Mouse (Mus musculus): ENCODE data around the gene Strn. TPM values are rescaled to one million over a fixed set of nuclear protein-coding genes. Genes with fewer than 3 reads are reported as not detected.
A peak's percentile ranks its signal among the peaks of the same experiment; 100 is the strongest.

The Strn gene
- polyA plus RNA-seq, 1 experiment = 8.5 TPM

DNA sequence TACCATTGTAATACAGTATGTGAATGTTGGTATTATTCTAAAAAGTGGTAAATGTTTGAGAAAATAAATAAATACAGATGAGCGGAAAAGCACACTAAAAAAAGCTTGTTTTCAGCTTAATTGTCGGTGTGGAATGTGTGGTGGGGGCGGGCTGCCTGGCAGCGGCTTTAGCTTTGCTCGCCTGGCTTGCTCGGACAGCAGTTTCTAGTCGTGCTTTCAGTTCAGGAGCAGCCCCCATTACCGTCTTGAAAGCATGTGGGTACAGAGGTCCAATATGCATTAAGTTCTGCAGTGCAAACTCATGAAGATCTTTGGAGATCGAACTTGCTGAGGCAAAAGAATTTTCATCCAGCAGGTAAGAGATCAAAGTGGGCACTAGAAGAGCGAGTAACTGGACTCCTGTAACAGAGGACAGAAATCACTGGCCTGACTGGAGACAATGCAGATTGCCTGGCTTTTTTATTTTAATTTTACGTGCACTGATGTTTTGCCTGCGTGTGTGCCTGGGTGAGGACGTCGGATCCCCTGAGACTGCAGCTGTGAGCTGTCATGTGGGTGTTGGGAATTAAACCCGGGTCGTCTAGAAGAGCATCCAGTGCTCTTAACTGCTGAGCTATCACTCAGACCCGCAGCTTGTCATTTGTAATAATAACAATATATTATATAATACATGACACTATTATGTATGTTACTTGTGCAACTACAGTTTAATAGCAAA lies 16.1 kb upstream of the Strn start:
- 88% methylated on average over 17 of the region's 17 CpGs for WGBS
- no peak overlapping the region for H3K27ac ChIP-seq (ENCODE audit: control insufficient read depth, insufficient read depth, low read depth, low read length, poor library complexity)
- TF ChIP-seq POLR2A (IDR thresholded peaks at IDR 0.05; ENCODE audit: borderline replicate concordance, control insufficient read depth, low read depth, low read length) (no peak), CTCF (IDR thresholded peaks at IDR 0.05; ENCODE audit: control insufficient read depth, insufficient read depth, low read length) (no peak)
- H3K4me1 ChIP-seq (ENCODE audit: control insufficient read depth, insufficient read depth, low read length) = no peaks in the 10 kb centered on the region
- H3K4me3 ChIP-seq (replicated peaks; ENCODE audit: control insufficient read depth, low read depth, low read length) = no peak overlapping the region

DNA sequence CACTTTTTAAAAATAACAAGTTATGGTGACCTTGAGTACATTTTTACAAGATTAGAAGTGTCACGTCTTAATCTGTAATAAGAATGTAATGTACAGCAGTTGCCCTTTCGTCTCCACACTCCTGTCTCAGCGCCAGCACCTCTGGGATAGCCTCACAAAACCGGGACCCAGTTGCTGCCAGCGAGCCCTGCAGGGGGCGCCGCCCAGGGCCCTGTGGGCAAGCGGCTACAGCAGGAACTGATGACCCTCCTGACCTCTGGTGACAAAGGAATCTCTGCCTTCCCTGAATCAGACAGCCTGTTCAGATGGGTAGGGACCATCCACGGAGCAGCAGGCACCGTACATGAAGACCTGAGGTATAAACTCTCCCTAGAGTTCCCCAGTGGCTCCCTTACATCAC lies 15.1 kb upstream of the Strn start:
- H3K4me3 ChIP-seq (replicated peaks; ENCODE audit: control insufficient read depth, low read depth, low read length) = no peak overlapping the region
- H3K4me1 ChIP-seq (ENCODE audit: control insufficient read depth, insufficient read depth, low read length) = no peaks in the 10 kb centered on the region; the same call in 1 of the 2 replicates
- H3K27ac ChIP-seq (ENCODE audit: control insufficient read depth, insufficient read depth, low read depth, low read length, poor library complexity) = no peak overlapping the region
- 91% methylated on average over 10 of the region's 10 CpGs for WGBS
- TF ChIP-seq CTCF (IDR thresholded peaks at IDR 0.05; ENCODE audit: control insufficient read depth, insufficient read depth, low read length) (peak; percentile 8; the same call in 1 of the 2 replicates), POLR2A (IDR thresholded peaks at IDR 0.05; ENCODE audit: borderline replicate concordance, control insufficient read depth, low read depth, low read length) (no peak)

DNA sequence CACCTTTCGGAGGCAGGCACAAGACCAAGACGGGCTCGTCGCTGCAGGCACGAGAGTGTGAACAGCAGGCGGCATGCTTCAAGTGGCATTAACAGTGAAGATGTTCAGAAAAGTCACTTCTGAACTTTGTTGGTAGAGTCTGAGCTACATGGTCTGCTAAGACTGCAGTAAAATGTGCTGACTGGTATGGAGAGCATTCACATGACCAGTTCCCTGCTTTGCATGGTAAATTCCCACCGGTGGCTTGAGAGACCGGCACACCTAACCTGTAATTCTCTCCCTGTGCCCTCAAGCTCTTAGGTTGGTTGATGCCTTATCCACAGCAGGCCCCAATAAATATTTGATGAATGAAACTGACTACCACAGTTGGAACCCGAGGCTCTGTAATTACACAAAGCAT lies 11.4 kb upstream of the Strn start:
- WGBS = 85% methylated on average over 9 of the region's 9 CpGs
- Histone ChIP-seq H3K4me3 (replicated peaks; ENCODE audit: control insufficient read depth, low read depth, low read length) (no peak overlapping the region), H3K27ac (ENCODE audit: control insufficient read depth, insufficient read depth, low read depth, low read length, poor library complexity) (no peak overlapping the region), H3K4me1 (ENCODE audit: control insufficient read depth, insufficient read depth, low read length) (no peaks in the 10 kb centered on the region; the same call in 1 of the 2 replicates)
- TF ChIP-seq CTCF (IDR thresholded peaks at IDR 0.05; ENCODE audit: control insufficient read depth, insufficient read depth, low read length) = no peak

DNA sequence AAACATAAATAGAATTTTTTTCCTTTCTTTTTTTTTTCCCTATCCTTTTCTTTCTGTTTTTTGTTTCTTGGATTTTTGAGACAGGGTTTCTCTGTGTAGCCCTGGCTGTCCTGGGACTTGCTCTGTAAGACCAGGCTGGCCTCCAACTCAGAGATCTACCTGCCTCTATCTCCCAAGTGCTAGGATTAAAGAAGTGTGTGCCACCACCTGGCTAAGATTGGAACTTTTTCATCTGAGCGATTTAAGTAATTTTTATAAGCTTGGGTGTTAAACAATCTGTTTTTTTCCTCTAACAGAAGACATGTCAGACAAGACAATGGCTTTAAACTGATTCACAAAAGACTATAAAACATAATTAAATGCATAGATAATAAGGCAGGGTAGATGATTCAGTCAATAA lies 1.4 kb upstream of the Strn start:
- Histone ChIP-seq H3K27ac (ENCODE audit: control insufficient read depth, insufficient read depth, low read depth, low read length, poor library complexity) (no peak overlapping the region), H3K4me3 (replicated peaks; ENCODE audit: control insufficient read depth, low read depth, low read length) (no peak overlapping the region), H3K4me1 (ENCODE audit: control insufficient read depth, insufficient read depth, low read length) (no peaks in the 10 kb centered on the region)
- 28% methylated on average over 1 of the region's 1 CpGs for WGBS
- TF ChIP-seq POLR2A (IDR thresholded peaks at IDR 0.05; ENCODE audit: borderline replicate concordance, control insufficient read depth, low read depth, low read length) = no peak
- no peak for TF ChIP-seq CTCF (IDR thresholded peaks at IDR 0.05; ENCODE audit: control insufficient read depth, insufficient read depth, low read length)

DNA sequence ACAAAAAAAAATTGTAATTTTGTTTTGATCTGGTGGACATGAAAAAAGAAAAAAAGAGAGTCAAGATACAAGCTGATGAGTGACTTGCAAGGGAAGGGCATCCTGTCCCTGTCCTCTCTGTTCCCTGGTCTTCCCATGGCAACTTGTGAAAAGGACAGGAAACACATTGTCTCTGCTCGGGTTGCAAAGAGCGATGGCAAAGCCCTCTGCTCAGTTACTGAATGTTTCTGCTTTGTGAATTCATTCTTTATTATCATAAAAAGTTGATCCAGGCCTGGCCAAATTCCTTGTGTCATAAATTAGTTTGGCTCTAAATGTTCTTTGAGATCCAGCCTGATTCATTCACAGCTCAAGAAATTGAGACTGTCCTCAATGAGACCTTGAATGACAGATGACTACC lies 775 bp upstream of the Strn start:
- no peak for TF ChIP-seq CTCF (IDR thresholded peaks at IDR 0.05; ENCODE audit: control insufficient read depth, insufficient read depth, low read length)
- TF ChIP-seq POLR2A (IDR thresholded peaks at IDR 0.05; ENCODE audit: borderline replicate concordance, control insufficient read depth, low read depth, low read length) = no peak

DNA sequence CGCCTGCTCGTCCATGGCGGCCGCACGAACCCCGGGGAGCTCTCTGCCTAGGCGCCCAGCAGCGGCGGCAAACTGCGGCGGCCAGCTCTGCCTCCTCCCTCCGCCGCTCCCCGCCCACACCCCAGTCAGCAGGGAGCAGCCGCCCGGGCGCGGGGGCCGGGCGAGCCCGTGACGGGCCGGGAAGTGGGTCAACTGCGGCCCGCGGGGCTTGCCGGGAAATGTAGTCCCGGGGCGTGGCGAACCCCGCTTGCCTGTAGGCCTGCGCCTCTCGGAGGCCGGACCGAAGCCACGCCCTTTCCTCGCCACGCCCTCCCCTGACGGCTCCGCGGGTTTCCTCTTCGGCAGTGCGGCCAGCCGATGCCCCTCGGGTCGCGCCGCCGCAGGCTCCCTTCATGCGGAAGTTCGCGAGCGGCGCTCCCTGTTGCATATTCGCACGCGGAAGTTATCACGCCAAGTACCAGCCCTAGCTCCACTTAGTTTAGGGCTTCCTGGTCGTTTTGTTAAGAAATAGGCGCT lies 465 bp downstream of the Strn start:
- Histone ChIP-seq H3K4me3 (replicated peaks; ENCODE audit: control insufficient read depth, low read depth, low read length) (peak overlapping the region; percentile 80), H3K27ac (ENCODE audit: control insufficient read depth, insufficient read depth, low read depth, low read length, poor library complexity) (peak overlapping the region; percentile 97), H3K4me1 (ENCODE audit: control insufficient read depth, insufficient read depth, low read length) (no peaks in the 10 kb centered on the region; the same call in 1 of the 2 replicates)
- WGBS = under 1% methylated on average over 60 of the region's 60 CpGs
- TF ChIP-seq CTCF (IDR thresholded peaks at IDR 0.05; ENCODE audit: control insufficient read depth, insufficient read depth, low read length) = no peak
- TF ChIP-seq POLR2A (IDR thresholded peaks at IDR 0.05; ENCODE audit: borderline replicate concordance, control insufficient read depth, low read depth, low read length) = peak; percentile 81; the same call in 1 of the 2 replicates

More for the DNA sequence above, 775 bp upstream of the Strn start:
- Histone ChIP-seq H3K4me3 (replicated peaks; ENCODE audit: control insufficient read depth, low read depth, low read length) (no peak overlapping the region), H3K27ac (ENCODE audit: control insufficient read depth, insufficient read depth, low read depth, low read length, poor library complexity) (no peak overlapping the region), H3K4me1 (ENCODE audit: control insufficient read depth, insufficient read depth, low read length) (no peaks in the 10 kb centered on the region)
- WGBS = 42% methylated on average over 2 of the region's 2 CpGs

DNA sequence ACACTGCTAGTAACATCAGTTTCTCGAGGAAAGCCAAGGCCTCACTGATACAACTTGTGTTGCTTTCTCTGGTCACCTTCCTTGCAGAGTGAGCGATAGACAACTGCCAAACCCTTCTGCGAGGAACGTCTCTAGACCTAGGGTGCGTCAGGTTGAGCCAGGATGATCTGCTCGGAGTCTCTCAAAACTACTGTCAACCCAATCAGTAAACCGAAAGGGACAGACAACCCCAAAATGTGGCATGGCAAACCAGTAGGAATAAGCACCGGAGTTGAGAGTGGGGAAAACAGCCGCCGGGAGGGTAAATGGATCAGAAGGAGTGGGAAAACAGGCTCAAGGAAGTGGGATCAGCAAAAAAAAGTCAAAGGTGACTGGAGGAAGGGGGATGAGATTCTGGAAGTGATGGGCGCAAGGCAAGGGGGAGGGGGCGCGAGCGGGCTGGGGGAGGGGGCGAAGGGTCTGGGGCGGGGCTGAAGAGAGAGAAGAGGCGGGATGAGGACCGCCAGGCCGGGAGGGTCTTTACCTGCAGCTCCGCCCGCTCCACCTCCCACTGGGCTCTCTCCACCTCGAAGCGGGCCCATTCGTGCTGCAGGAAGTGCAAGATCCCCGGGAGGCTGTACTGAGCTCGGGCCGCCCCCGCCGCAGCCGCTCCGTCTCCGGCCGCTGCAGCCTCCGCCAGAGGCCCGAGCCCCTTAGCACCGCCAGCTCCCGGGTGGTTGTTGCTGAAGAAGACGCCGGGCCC lies 1.1 kb downstream of the Strn start:
- TF ChIP-seq CTCF (IDR thresholded peaks at IDR 0.05; ENCODE audit: control insufficient read depth, insufficient read depth, low read length) = no peak
- no peak for TF ChIP-seq POLR2A (IDR thresholded peaks at IDR 0.05; ENCODE audit: borderline replicate concordance, control insufficient read depth, low read depth, low read length)
- no peaks in the 10 kb centered on the region; the same call in 1 of the 2 replicates for H3K4me1 ChIP-seq (ENCODE audit: control insufficient read depth, insufficient read depth, low read length)
- H3K27ac ChIP-seq (ENCODE audit: control insufficient read depth, insufficient read depth, low read depth, low read length, poor library complexity) = peak overlapping the region; percentile 97
- WGBS = under 1% methylated on average over 34 of the region's 39 CpGs
- peak overlapping the region; percentile 69 for H3K4me3 ChIP-seq (replicated peaks; ENCODE audit: control insufficient read depth, low read depth, low read length)

DNA sequence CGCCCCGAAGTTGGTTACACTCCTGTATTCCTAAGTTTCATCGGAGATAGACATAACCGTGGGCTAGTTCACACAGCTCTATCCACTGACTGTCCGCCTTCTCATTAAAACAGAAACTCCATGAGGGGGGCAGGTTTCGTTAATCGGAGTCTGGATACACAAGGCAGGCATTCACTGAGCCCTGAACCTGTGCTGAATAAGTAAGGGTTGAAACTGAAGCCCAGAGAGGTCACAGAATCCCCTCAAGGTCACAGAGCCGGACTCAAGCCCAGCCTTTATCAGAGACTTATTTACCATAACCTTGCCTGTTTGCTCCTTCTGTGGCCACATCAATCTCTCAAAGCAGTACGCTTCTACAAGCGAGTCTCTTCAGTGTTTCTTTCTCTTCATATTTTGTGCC lies 2.2 kb downstream of the Strn start:
- 82% methylated on average over 10 of the region's 10 CpGs for WGBS
- H3K4me3 ChIP-seq (replicated peaks; ENCODE audit: control insufficient read depth, low read depth, low read length) = no peak overlapping the region

More for the DNA sequence above, 2.2 kb downstream of the Strn start:
- Histone ChIP-seq H3K4me1 (ENCODE audit: control insufficient read depth, insufficient read depth, low read length) (no peaks in the 10 kb centered on the region; the same call in 1 of the 2 replicates), H3K27ac (ENCODE audit: control insufficient read depth, insufficient read depth, low read depth, low read length, poor library complexity) (no peak overlapping the region)
- no peak for TF ChIP-seq POLR2A (IDR thresholded peaks at IDR 0.05; ENCODE audit: borderline replicate concordance, control insufficient read depth, low read depth, low read length)
- no peak for TF ChIP-seq CTCF (IDR thresholded peaks at IDR 0.05; ENCODE audit: control insufficient read depth, insufficient read depth, low read length)
